Mouse (Mus musculus): ENCODE measurements around the gene Zdhhc7. TPM values are rescaled to one million over a fixed set of nuclear protein-coding genes. Genes with fewer than 3 reads are reported as not detected.
A peak's percentile ranks its signal among the peaks of the same experiment; 100 is the strongest.

The Zdhhc7 gene
- total RNA-seq (2021), result 10 to 100 TPM; 37.7 to 40.4 TPM
- long read RNA-seq, transcript Zdhhc7-201 (8 exons, 3,069 nt), result major isoform, 28 of 39 reads
- long read RNA-seq, partial matches to known transcripts, result 1 of 39 reads
- long read RNA-seq, other reads (novel, unspliced or antisense), result 8 of 39 reads

- peak; percentile 83 to 85 for DNase-seq (ENCODE audit: low spot score in 2 of 2)
These were observed at the start of gene Zdhhc7 for GRCm38 (mm10) chr8:120101068-120101972. TSS of gene Zdhhc7 (minus strand) at chr8:120101482.

- DNase-seq (ENCODE audit: low spot score in 2 of 2), result no peak
These were observed 48.7 kb upstream of the Zdhhc7 start for GRCm38 (mm10) chr8:120150028-120150427.

- no peak for DNase-seq (ENCODE audit: low spot score in 2 of 2)
These were observed 44.8 kb upstream of the Zdhhc7 start for GRCm38 (mm10) chr8:120146051-120146450.

DNA sequence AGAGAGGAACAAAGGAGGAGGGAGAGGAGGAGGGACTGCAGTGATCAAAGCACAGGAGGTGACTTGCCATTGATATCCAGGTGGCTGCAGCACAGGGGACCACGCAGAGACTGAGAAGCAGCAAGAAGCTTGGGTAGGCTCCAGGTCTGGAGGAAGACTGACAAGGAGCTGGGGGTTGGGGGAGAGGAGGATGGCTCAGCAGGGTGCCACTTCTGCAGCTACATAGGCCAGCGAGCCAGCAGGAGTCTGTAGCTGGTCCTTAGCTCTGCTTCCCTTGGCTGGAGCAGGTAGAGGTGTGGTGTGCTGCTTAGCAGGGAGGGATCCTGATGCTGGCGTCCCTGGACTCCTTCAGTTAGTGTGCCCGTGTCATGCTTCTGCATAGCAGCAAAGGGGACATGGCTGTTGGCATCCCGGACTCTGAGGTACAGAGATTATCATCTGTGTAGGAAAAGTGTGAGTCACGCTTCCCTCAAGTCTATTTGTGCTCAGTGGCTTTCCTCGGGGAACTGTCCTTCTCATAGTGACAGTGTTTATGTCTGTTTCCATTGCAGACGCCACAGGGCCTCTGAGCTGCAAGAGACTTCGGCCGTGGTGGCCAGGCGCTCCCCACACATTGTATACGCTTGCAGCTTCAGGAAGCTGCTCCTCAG lies 43.5 kb upstream of the Zdhhc7 start:
- no peak for DNase-seq (ENCODE audit: low spot score in 2 of 2)

DNA sequence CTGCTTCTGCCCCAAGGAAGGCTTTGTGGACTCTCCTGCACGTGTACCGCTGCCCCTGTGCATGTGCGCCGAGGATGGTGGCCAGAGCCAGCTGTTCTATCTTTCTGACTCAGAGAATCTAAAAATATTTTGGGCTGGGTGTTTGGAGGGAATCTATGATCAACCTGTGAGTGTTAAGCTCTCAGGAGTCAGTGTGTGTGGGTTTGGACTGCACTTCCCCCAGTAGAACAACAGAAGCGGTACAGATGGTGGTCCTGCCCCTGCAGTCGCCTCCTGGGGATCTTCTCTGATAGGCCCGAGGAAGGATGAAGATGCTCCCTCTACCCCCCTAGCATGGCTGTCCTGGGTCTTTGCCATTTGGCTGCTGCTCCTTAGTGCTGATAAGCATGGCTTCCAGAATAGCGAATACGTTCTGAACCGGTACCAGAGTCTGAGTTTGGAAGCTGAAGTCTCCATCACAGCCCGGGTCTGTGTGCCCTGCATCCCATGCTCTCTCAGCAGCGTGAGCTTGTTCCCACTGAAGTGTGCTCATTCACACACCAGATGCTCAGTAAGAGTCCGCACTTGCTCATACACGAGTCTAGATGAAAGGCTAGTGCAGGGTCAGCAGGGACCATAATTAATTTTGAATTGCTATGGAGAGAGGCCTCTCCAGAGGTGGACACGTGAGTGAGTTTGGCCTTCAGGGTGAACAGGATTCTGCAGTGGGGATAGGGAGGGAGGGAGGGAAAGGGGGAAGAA lies 42.8 kb upstream of the Zdhhc7 start:
- DNase-seq (ENCODE audit: low spot score in 2 of 2), result peak; percentile 53 to 56

DNA sequence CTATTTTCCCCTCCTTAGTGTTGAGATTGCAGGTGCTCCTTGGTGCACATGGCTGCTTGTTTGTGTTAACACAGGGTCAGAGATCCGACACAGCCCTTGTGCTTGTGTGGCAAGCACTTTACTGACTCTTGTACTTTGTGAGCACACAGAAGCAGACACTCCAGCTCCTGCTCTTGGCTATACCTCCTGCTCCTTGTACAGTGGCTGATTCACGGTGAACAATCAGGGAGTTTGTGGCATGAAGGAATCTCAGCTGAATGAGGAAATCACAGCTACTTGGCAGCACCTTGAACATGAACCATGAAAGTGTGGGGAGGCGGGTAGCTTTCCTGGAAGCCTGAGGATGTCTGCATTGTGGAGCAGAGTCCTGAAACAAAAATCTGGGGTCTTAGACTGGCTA lies 39.5 kb upstream of the Zdhhc7 start:
- no peak for DNase-seq (ENCODE audit: low spot score in 2 of 2)

- no peak for DNase-seq (ENCODE audit: low spot score in 2 of 2)
These were observed 37.7 kb upstream of the Zdhhc7 start for GRCm38 (mm10) chr8:120138958-120139357.

- DNase-seq (ENCODE audit: low spot score in 2 of 2), result peak; percentile 60 to 61
These were observed 35.3 kb upstream of the Zdhhc7 start for GRCm38 (mm10) chr8:120136618-120137017.

- no peak for DNase-seq (ENCODE audit: low spot score in 2 of 2)
These were observed 34.4 kb upstream of the Zdhhc7 start for GRCm38 (mm10) chr8:120135687-120136086.

DNA sequence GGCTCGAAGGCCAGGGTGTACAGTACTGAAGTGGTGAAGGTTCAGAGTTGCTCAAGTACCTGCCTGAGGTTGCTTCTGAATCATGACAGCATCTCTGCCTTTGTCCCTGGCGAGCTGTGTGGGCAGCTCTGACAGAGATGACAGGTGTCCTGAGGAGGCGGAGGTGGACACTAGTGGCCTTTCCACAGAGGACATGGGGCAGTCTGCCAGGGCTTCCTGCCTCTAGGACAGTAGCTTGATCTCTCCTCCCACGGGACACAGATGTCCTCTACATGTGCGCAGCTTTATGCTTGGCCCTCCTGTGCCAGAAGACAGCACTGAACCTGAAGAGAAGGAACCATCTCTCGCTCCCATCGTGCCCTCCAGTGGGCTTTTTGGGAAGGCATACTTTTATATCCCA lies 31.9 kb upstream of the Zdhhc7 start:
- no peak for DNase-seq (ENCODE audit: low spot score in 2 of 2)

- DNase-seq (ENCODE audit: low spot score in 2 of 2), result no peak
These were observed 29.9 kb upstream of the Zdhhc7 start for GRCm38 (mm10) chr8:120131158-120131557.

DNA sequence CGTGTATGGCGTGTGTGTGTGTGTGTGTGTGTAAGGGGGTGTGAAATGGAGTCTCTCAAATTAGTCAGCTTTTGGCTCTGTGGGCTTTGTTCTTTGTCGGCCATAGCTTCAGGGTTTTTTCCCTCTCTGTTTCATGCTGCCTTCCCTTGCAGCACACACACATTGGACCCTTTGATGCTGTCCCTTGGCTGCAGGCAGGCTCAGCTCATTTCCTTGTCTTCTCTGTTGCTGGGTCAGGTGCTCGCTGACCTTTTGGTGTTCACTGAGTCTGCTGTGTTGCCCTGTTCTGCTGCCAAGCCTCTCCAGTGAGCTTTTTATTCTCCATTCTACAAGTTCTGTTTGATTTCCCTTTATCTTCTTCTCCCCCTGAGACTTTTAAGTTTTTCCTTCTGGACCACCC lies 28.3 kb upstream of the Zdhhc7 start:
- DNase-seq (ENCODE audit: low spot score in 2 of 2), result no peak

DNA sequence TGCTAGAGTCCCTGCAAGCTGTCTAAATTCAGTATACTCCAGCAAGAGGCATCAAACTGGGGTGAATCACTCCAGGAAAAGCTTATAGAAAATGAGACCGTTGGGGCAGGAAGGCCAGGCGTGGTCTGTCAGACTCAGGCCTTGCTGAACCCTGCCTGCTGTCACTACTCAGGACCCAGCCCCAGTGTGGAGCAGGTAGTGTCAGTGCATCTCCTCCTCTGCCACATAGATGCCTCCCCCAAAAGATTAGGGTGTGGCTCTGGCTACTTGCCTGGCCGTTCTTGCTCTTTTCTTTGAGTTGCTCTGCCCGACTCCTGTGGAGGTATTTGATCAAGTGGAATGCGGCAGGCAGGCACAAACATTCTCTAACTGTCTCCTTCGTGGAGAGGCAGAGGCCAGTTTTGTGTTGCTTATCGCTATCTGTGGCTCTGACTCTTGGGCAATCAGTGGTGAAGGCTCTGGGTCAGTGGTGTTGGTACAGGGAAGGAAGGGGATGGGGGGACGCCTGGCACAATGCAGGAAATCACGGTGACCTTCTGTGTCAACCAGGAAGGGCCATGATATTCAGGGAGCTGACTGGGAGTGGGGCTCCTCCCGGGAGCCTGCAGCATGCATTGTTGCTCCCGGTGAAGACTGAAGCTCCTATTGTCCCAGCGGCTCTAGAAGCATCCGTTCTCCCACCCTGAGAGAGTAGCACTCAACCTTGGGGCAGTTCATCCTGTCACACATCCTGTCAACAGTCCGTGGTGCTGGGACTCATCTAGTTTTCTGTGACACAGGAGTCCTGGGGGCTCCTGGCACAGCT lies 25.3 kb upstream of the Zdhhc7 start:
- no peak for DNase-seq (ENCODE audit: low spot score in 2 of 2)

- no peak for DNase-seq (ENCODE audit: low spot score in 2 of 2)
These were observed 23.6 kb upstream of the Zdhhc7 start for GRCm38 (mm10) chr8:120124836-120125389.

- DNase-seq (ENCODE audit: low spot score in 2 of 2), result no peak
These were observed 23.0 kb upstream of the Zdhhc7 start for GRCm38 (mm10) chr8:120124261-120124660.

GRCm38 (mm10) chr8:120120951-120121350 lies 19.7 kb upstream of the Zdhhc7 start:
- no peak for DNase-seq (ENCODE audit: low spot score in 2 of 2)

DNA sequence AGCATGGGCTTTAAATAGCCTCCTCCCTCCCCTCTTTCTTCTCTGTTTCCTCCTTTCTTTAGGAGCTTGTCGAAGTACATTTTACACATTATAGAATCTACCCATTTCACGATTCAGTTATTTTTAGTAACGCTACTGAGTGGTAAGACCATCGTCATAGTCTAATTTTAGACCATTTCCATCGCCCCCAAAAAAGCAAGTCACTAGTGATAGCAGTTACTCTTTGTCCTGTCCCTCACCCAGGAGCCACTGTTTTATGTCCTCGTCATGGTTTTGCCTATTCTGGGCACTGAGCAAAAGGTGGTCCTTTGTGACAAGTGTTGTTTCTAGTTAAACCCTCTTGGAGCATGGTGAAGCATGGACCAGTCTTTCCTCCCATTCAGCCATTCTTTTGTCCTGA lies 18.6 kb upstream of the Zdhhc7 start:
- no peak for DNase-seq (ENCODE audit: low spot score in 2 of 2)

DNA sequence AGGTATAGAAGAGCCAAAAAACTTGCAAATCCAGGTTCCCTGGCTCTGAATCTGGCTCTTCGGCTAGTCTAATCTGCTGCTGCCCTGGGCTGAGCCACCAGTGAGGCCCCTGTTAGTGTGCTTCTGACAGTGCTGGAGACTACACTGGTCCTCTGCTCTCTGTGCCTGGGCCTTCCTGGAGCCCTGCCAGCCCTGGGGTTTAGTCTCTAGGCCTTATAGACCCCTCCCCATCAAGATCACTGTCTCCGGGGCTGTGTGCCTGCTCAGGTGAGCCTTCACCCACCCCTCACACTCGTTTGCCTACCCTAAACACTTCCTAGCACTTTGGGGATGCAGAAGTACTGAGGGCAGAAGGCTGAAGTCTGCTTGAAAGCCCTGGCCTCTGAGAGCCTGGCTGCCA lies 18.1 kb upstream of the Zdhhc7 start:
- DNase-seq (ENCODE audit: low spot score in 2 of 2), result no peak

GRCm38 (mm10) chr8:120118847-120119246 lies 17.6 kb upstream of the Zdhhc7 start:
- DNase-seq (ENCODE audit: low spot score in 2 of 2), result no peak

DNA sequence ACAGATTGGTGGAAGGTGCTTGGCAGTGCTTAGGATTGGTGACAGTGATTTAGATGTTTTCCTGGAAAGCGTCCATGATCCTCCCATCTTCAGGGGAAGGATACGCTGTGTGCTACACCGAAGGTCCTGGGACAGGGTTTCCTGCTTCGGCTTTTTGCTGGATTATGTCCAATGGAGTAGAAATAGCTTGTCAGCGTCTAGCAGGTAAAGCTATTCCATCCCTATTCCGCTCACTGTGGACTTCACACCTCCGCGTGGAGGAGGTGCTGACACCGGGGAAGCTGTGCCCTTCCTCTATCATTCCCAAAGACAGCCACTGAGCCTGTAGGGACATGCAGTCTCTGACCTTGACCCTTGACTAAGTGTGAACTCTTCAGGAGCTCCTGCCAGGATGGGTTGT lies 16.9 kb upstream of the Zdhhc7 start:
- DNase-seq (ENCODE audit: low spot score in 2 of 2), result no peak
